Mouse (Mus musculus) adrenal gland, postnatal 10 days (tissue): ENCODE data around the gene Arhgef38. TPM values are rescaled to one million over a fixed set of nuclear protein-coding genes. Genes with fewer than 3 reads are reported as not detected.

ENCODE experiments used
- DNase-seq: peaks from one replicate; pipeline ENCODE4 v3.0.0; 2021; ENCODE audit warnings: mixed read lengths
- total RNA-seq, 2 experiments: library from RNA; stranded (reverse); gene quantifications; 2 replicates each; pipeline ENCODE4 v1.2.3; 2021

The Arhgef38 gene
- total RNA-seq, 2 experiments from 2014 or later, result not detected

GRCm38 (mm10) chr3:133091664-133092273 is 143.0 kb downstream of the Arhgef38 start, which contains the start of the genes Ints12 and Gstcd:
Gene Ints12, plus strand, starts transcription at chr3:133091840.
Gene Gstcd, minus strand, starts transcription at chr3:133092033.
- peak; percentile 94 for DNase-seq

- no peak for DNase-seq
Measured at GRCm38 (mm10) chr3:133091121-133091663, 143.6 kb downstream of the Arhgef38 start.

- DNase-seq, result no peak
Measured at GRCm38 (mm10) chr3:133090247-133091120, 144.3 kb downstream of the Arhgef38 start.

DNA sequence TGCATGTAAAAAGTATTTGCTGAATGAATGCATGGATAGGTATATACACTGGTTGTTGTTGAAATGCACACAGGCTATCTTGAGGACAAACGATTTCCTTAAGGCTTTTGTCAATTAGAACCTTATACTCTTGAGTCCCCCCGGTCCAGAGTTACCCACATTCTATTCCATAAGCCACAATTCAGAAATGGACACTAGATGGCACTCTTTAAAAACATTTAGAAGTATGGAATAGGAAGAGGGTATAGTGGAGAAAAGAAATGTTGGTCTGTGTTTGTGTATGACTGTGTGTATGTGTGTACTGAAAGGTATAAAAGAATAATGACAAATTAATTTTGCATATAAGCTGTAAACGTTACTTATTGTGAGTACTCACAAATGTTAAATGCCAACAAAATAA is 148.9 kb downstream of the Arhgef38 start:
- DNase-seq, result no peak

GRCm38 (mm10) chr3:133082736-133083135 is 152.0 kb downstream of the Arhgef38 start:
- DNase-seq, result no peak

GRCm38 (mm10) chr3:133075560-133075959 is 159.2 kb downstream of the Arhgef38 start:
- no peak for DNase-seq

Other genes with a start within 250 kb of the Arhgef38 start
- 10 to 100 TPM; 12.2 to 12.6 TPM for gene Ints12, start 143.1 kb downstream of the Arhgef38 start, total RNA-seq
- gene Gstcd, start 142.9 kb downstream of the Arhgef38 start, total RNA-seq, result 10 to 100 TPM; 12.8 to 15.8 TPM
- 10 to 100 TPM; 82.8 to 91.9 TPM for gene Ppa2, start 75.2 kb upstream of the Arhgef38 start, total RNA-seq